Mouse (Mus musculus): ENCODE measurements around the gene Ciao1. TPM values are rescaled to one million over a fixed set of nuclear protein-coding genes. Genes with fewer than 3 reads are reported as not detected.

The Ciao1 gene
- total RNA-seq, 1 experiment, result 86.2 TPM

DNA sequence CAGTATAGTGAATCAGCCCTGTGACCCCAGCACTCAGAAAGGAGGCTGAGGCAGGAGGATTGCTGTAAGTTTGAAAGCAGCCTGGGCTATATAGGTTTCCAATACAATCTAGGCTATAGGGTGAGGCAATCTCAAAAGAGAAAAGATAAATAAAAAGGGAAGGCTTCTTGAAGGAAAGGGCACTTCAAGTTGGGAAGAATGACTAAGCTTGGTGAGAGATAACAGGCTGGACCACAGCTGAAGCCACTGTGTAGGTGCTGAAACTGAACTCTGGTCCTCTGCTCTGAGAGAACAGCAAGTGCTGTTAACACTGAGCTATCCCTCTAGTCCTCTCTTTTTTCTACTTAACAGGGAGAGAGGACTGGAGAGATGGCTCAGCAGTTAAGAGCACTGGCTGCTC lies 14.9 kb upstream of the Ciao1 start:
- Histone ChIP-seq H3K9ac (ENCODE audit: insufficient read depth, low read depth, low read length, poor library complexity, severe bottlenecking) (no peak overlapping the region), H3K27ac (ENCODE audit: insufficient read depth, low read depth, low read length, poor library complexity, severe bottlenecking) (no peak overlapping the region), H3K9me3 (ENCODE audit: control insufficient read depth, insufficient read depth, low read depth, low read length) (no peaks in the 10 kb centered on the region), H3K4me3 (ENCODE audit: insufficient read depth in 1 of 2, low read depth in 1 of 2, low read length in 2 of 2, poor library complexity in 1 of 2, severe bottlenecking in 1 of 2) (no peak overlapping the region), H3K36me3 (ENCODE audit: control insufficient read depth, insufficient read depth, low read length, poor library complexity, severe bottlenecking) (peaks cover 5% of the 10 kb centered on the region), H3K4me1 (ENCODE audit: control insufficient read depth in 2 of 2, insufficient read depth in 2 of 2, low read length in 2 of 2, poor library complexity in 1 of 2) (no peaks in the 10 kb centered on the region)
- no peak for DNase-seq (ENCODE audit: low read depth, low spot score)
- no peak for TF ChIP-seq ZNF384 (IDR thresholded peaks at IDR 0.05; ENCODE audit: low read depth, low read length)
- no peak for TF ChIP-seq HCFC1 (IDR thresholded peaks at IDR 0.05; ENCODE audit: borderline replicate concordance, insufficient read depth, low read length)
- no peak for TF ChIP-seq ZC3H11A (IDR thresholded peaks at IDR 0.05; ENCODE audit: borderline replicate concordance, low read depth, low read length)
- TF ChIP-seq CHD2 (IDR thresholded peaks at IDR 0.05; ENCODE audit: low read depth, low read length), result no peak
- TF ChIP-seq MAFK (IDR thresholded peaks at IDR 0.05; ENCODE audit: insufficient read depth, low read depth, low read length), result no peak
- in situ Hi-C loops (cut with MboI; ENCODE audit: low sequenced_read_pairs in 2 of 2, unreplicated experiment in 2 of 2), result no loop called here

DNA sequence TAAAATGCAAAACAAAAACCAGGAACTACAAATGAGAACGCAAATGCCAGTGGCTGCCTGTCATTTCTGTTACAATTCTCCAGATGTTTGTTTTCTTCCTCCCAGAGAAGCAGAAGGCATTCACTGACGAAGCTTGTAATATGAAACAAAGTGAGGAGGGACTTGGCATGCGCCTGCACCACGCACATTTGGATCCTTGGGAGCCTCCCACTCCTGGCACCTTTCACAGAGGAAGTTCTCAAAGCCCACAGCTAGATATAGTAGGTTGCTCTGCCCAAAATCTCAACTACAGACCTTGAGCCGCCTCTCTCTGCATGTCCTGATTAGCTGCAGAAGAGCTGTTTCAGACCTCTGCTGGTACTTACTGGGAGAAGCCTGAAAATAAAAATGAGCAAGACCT lies 11.7 kb upstream of the Ciao1 start:
- Histone ChIP-seq H3K4me3 (ENCODE audit: insufficient read depth in 1 of 2, low read depth in 1 of 2, low read length in 2 of 2, poor library complexity in 1 of 2, severe bottlenecking in 1 of 2) (no peak overlapping the region), H3K36me3 (ENCODE audit: control insufficient read depth, insufficient read depth, low read length, poor library complexity, severe bottlenecking) (peaks cover 12% of the 10 kb centered on the region), H3K4me1 (ENCODE audit: control insufficient read depth in 2 of 2, insufficient read depth in 2 of 2, low read length in 2 of 2, poor library complexity in 1 of 2) (no peaks in the 10 kb centered on the region; a peak in 1 of 4 replicates), H3K9me3 (ENCODE audit: control insufficient read depth, insufficient read depth, low read depth, low read length) (no peaks in the 10 kb centered on the region), H3K9ac (ENCODE audit: insufficient read depth, low read depth, low read length, poor library complexity, severe bottlenecking) (no peak overlapping the region), H3K27ac (ENCODE audit: insufficient read depth, low read depth, low read length, poor library complexity, severe bottlenecking) (no peak overlapping the region)
- TF ChIP-seq HCFC1 (IDR thresholded peaks at IDR 0.05; ENCODE audit: borderline replicate concordance, insufficient read depth, low read length) (no peak), ZC3H11A (IDR thresholded peaks at IDR 0.05; ENCODE audit: borderline replicate concordance, low read depth, low read length) (no peak), MAFK (IDR thresholded peaks at IDR 0.05; ENCODE audit: insufficient read depth, low read depth, low read length) (no peak), ZNF384 (IDR thresholded peaks at IDR 0.05; ENCODE audit: low read depth, low read length) (no peak), CHD2 (IDR thresholded peaks at IDR 0.05; ENCODE audit: low read depth, low read length) (no peak)
- no peak for DNase-seq (ENCODE audit: low read depth, low spot score)
- in situ Hi-C loops (cut with MboI; ENCODE audit: low sequenced_read_pairs in 2 of 2, unreplicated experiment in 2 of 2), result no loop called here

DNA sequence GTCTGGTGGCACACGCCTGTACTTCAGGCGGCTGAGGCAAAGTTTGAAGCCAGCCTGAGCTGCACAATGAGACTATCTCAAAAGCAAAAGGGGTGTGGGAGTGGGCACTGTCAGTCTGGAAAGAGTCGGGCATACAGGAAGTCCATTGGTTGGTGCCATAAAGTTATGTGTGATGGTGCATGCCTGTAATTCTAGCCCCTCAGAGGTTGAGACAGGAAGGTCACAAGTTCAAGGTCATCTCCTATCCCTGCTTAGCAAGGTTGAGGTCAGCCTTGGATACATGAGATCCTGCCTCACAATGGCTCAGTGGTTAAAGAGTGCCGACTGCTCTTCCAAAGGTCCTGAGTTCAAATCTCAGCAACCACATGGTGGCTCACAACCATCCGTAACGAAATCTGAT lies 7.7 kb upstream of the Ciao1 start:
- DNase-seq (ENCODE audit: low read depth, low spot score), result no peak
- no peak overlapping the region for H3K9ac ChIP-seq (ENCODE audit: insufficient read depth, low read depth, low read length, poor library complexity, severe bottlenecking)
- H3K36me3 ChIP-seq (ENCODE audit: control insufficient read depth, insufficient read depth, low read length, poor library complexity, severe bottlenecking), result peaks cover 12% of the 10 kb centered on the region
- peaks cover 0 to 4% of the 10 kb centered on the region in 2 experiments; a peak in 1 of 4 replicates for H3K4me1 ChIP-seq (ENCODE audit: control insufficient read depth in 2 of 2, insufficient read depth in 2 of 2, low read length in 2 of 2, poor library complexity in 1 of 2)
- TF ChIP-seq MAFK (IDR thresholded peaks at IDR 0.05; ENCODE audit: insufficient read depth, low read depth, low read length) (no peak), HCFC1 (IDR thresholded peaks at IDR 0.05; ENCODE audit: borderline replicate concordance, insufficient read depth, low read length) (no peak), ZC3H11A (IDR thresholded peaks at IDR 0.05; ENCODE audit: borderline replicate concordance, low read depth, low read length) (no peak), CHD2 (IDR thresholded peaks at IDR 0.05; ENCODE audit: low read depth, low read length) (no peak), ZNF384 (IDR thresholded peaks at IDR 0.05; ENCODE audit: low read depth, low read length) (no peak)
- no peak overlapping the region for H3K4me3 ChIP-seq (ENCODE audit: insufficient read depth in 1 of 2, low read depth in 1 of 2, low read length in 2 of 2, poor library complexity in 1 of 2, severe bottlenecking in 1 of 2)
- in situ Hi-C loops (cut with MboI; ENCODE audit: low sequenced_read_pairs in 2 of 2, unreplicated experiment in 2 of 2), result no loop called here
- H3K27ac ChIP-seq (ENCODE audit: insufficient read depth, low read depth, low read length, poor library complexity, severe bottlenecking), result no peak overlapping the region
- H3K9me3 ChIP-seq (ENCODE audit: control insufficient read depth, insufficient read depth, low read depth, low read length), result no peaks in the 10 kb centered on the region

DNA sequence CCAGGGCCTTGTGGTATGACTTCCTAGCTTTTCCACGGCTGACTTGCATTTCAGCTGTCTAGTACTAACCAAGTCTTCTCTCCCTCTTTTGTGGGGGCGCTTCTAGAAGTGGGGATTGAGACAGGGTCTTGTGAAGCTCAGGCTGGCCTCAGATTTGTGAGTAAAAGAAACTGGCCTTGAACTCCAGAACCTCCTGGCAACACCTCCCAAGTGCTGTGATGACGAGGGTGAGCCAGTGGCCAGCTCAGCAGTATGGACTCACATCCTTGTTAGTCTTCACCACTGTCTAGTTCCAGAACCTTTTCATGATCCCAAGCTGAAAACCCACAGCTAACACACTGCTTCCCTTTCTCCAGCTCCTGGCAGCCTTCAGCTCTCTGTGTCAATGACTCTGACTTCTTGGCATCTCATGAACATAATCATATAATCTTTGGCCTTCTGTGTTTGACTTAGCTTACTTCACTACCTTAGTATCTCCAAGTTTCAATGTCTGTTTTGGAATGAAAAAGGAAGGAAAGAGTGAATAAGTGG lies 7.1 kb upstream of the Ciao1 start:
- no peak for DNase-seq (ENCODE audit: low read depth, low spot score)
- Histone ChIP-seq H3K36me3 (ENCODE audit: control insufficient read depth, insufficient read depth, low read length, poor library complexity, severe bottlenecking) (peaks cover 12% of the 10 kb centered on the region), H3K9ac (ENCODE audit: insufficient read depth, low read depth, low read length, poor library complexity, severe bottlenecking) (no peak overlapping the region), H3K9me3 (ENCODE audit: control insufficient read depth, insufficient read depth, low read depth, low read length) (no peaks in the 10 kb centered on the region), H3K4me3 (ENCODE audit: insufficient read depth in 1 of 2, low read depth in 1 of 2, low read length in 2 of 2, poor library complexity in 1 of 2, severe bottlenecking in 1 of 2) (no peak overlapping the region), H3K27ac (ENCODE audit: insufficient read depth, low read depth, low read length, poor library complexity, severe bottlenecking) (no peak overlapping the region), H3K4me1 (ENCODE audit: control insufficient read depth in 2 of 2, insufficient read depth in 2 of 2, low read length in 2 of 2, poor library complexity in 1 of 2) (peaks cover 0 to 4% of the 10 kb centered on the region in 2 experiments; a peak in 1 of 4 replicates)
- in situ Hi-C loops (cut with MboI; ENCODE audit: low sequenced_read_pairs in 2 of 2, unreplicated experiment in 2 of 2), result no loop called here
- no peak for TF ChIP-seq CHD2 (IDR thresholded peaks at IDR 0.05; ENCODE audit: low read depth, low read length)

DNA sequence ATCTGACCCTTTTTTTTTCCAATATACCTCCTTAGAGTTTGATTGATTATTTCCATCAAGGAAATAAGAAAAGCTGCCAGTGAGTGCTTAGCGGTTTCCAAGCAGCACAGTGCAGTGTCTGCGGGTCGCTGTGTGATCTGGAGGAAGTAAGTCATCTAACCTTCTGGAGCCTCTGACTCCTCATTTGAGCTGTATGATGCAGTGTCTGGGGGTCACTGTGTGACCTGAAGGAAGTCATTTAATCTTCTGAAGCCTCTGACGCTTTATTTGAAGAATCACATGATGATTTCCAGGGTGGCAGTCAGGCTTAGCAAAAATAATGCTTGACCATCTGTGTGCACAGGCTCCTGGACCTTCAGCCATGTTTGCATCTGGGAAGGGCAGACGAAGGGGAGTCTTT lies 5.2 kb upstream of the Ciao1 start:
- Histone ChIP-seq H3K4me1 (ENCODE audit: control insufficient read depth in 2 of 2, insufficient read depth in 2 of 2, low read length in 2 of 2, poor library complexity in 1 of 2) (peaks cover 0 to 4% of the 10 kb centered on the region in 2 experiments; a peak in 1 of 4 replicates), H3K4me3 (ENCODE audit: insufficient read depth in 1 of 2, low read depth in 1 of 2, low read length in 2 of 2, poor library complexity in 1 of 2, severe bottlenecking in 1 of 2) (no peak overlapping the region), H3K36me3 (ENCODE audit: control insufficient read depth, insufficient read depth, low read length, poor library complexity, severe bottlenecking) (peaks cover 9% of the 10 kb centered on the region), H3K9ac (ENCODE audit: insufficient read depth, low read depth, low read length, poor library complexity, severe bottlenecking) (no peak overlapping the region), H3K27ac (ENCODE audit: insufficient read depth, low read depth, low read length, poor library complexity, severe bottlenecking) (no peak overlapping the region), H3K9me3 (ENCODE audit: control insufficient read depth, insufficient read depth, low read depth, low read length) (no peaks in the 10 kb centered on the region)
- TF ChIP-seq HCFC1 (IDR thresholded peaks at IDR 0.05; ENCODE audit: borderline replicate concordance, insufficient read depth, low read length) (no peak), MAFK (IDR thresholded peaks at IDR 0.05; ENCODE audit: insufficient read depth, low read depth, low read length) (no peak), ZNF384 (IDR thresholded peaks at IDR 0.05; ENCODE audit: low read depth, low read length) (no peak), CHD2 (IDR thresholded peaks at IDR 0.05; ENCODE audit: low read depth, low read length) (no peak), ZC3H11A (IDR thresholded peaks at IDR 0.05; ENCODE audit: borderline replicate concordance, low read depth, low read length) (no peak)
- no peak for DNase-seq (ENCODE audit: low read depth, low spot score)
- in situ Hi-C loops (cut with MboI; ENCODE audit: low sequenced_read_pairs in 2 of 2, unreplicated experiment in 2 of 2), result no loop called here

All from ES-E14 (cell line).